Mouse (Mus musculus) lung, postnatal 0 days (tissue): ENCODE data around the gene Psmd8.

ENCODE experiments used
- CTCF ChIP-seq: IDR thresholded peaks from 2 replicates; pipeline ENCODE4 v1.5.1; 2016; ENCODE audit warnings: antibody characterized with exemption, mild to moderate bottlenecking
- EP300 ChIP-seq: IDR thresholded peaks from 2 replicates; pipeline ENCODE4 v1.6.1; 2016; ENCODE audit warnings: antibody characterized with exemption, mild to moderate bottlenecking, control low read depth

DNA sequence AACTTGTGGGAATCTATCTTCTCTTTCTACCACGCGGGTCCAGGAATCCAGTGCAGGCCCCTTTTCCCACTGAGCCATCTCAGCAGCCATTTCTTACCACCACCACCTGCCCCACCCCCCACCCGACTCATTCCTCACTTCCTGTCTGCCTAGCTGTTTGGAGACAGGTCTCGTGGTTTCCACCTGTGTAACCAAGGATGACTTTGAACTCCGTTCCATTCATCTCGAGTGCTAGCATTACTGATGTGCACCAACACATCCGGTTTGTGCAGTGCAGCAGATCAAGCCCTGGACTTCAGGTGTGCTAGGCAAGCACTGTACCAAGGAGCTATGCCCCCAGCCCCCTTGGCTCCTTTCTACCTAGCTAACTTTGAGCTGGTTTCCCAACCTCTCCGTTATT lies 39.1 kb downstream of the Psmd8 start:
- no peak for TF ChIP-seq CTCF
- TF ChIP-seq EP300, result no peak
